Mouse (Mus musculus) thymus, adult 18-20 months (tissue): Measurements from ENCODE around the gene Nit2.
"Not testable (repeated sequence)": the region's sequence is repeated elsewhere in the genome, so short reads cannot be mapped to it uniquely, and the experiment has no call there.

Source experiments
- DNase-seq, 2 experiments: peaks; one replicate each; pipeline ENCODE4 v3.0.0; 2022; ENCODE audit warnings: mixed read lengths in 2 of 2

Gene Nit2

DNA sequence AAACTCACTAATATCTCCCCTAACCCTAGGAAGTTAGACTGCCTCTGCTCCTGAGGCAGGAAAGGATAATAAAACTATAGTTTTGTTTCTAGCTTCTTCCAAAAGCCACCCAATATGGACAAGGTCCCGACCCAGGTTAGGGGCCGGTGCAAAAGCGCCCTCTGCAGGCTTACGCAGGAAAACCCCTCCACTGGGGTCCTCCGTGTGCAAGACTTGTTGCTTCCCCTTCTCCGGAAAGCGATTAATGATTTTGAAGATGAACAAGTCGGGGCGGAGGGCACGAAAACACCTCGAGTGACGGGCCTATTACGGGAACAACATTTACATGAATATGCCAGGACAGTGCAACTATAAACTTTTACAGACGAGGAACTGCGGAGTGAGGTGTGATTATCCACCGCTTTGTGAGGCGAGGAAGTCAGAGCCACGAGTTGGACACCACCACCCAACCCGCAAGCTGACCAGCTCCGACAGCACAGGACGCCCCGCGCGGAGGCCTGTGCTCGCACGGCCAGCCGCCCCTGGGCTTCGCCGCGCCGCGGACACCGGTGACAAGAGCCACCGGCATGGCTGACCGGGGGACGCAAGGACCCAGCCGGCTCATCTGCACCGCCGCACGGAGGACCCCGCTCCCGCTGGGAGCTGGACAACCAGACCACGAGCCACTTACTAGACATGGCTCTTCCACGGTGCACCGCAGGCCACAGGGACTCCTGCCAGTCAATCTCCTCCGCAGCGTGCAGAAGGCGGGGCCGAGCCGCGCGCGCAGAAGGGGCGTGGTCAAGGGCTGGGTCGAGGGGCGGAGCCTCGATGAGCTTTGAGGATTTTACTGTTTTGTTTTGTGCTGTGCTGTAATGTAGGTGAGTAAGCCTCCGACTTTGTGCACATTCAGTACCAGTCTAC lies at the start of gene Nit2:
Gene Nit2 (minus strand): TSS at position 731 of the 903 bp plus-strand sequence.
- DNase-seq, result peak; percentile 90 to 91

- no peak for DNase-seq
These were observed 48.8 kb upstream of the Nit2 start for GRCm38 (mm10) chr16:57215957-57216356.

- DNase-seq, result no peak
These were observed 43.9 kb upstream of the Nit2 start for GRCm38 (mm10) chr16:57211037-57211436.

- DNase-seq, result no peak
These were observed 41.2 kb upstream of the Nit2 start for GRCm38 (mm10) chr16:57208342-57208741.

DNA sequence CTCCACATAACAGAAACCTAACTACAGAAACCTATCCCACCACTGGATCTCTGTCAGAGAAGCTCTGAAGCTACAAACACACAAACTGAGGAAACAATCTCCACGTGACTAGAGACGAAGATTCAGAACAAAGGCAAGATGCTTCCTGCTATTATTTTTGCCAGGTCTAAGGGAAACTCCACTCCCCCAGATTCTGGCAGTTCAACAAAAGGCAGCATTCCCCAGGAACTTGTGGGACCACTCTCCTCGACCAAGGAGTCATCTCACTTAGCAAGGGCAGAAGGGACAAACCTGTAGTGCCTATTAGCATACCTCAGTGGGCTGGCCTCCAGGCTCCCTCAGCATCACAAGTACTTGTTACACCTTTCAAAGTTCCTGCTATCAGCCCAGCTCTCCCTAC lies 30.1 kb upstream of the Nit2 start:
- no peak for DNase-seq

GRCm38 (mm10) chr16:57196590-57196989 lies 29.4 kb upstream of the Nit2 start:
- DNase-seq, result no peak

- no peak for DNase-seq
These were observed 24.1 kb upstream of the Nit2 start for GRCm38 (mm10) chr16:57191214-57191613.

- no peak for DNase-seq
These were observed 23.2 kb upstream of the Nit2 start for GRCm38 (mm10) chr16:57190390-57190789.

DNA sequence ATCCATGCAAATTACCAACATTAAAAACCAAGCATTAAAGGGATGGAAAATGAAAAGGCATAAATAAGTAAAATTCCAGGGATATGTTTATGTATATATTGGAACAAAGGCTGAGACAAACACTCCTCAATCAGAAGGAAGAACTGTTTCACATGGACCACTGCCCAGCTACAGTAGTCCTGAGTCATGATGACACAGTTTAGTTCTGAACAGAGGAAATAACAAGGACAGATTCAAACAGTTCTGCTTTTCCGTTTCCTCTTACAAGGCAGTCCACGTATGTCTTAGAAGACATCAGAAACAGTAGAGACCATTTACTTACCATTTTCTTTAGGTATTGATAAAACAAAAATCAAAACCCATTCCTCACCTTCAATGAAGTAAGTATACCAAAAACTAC lies 22.4 kb upstream of the Nit2 start:
- DNase-seq, result no peak

GRCm38 (mm10) chr16:57186618-57187017 lies 19.5 kb upstream of the Nit2 start:
- DNase-seq, result no peak

- no peak for DNase-seq
These were observed 14.9 kb upstream of the Nit2 start for GRCm38 (mm10) chr16:57182037-57182436.

- DNase-seq, result no peak
These were observed 14.0 kb upstream of the Nit2 start for GRCm38 (mm10) chr16:57181180-57181579.

GRCm38 (mm10) chr16:57177664-57178063 lies 10.5 kb upstream of the Nit2 start:
- no peak for DNase-seq

DNA sequence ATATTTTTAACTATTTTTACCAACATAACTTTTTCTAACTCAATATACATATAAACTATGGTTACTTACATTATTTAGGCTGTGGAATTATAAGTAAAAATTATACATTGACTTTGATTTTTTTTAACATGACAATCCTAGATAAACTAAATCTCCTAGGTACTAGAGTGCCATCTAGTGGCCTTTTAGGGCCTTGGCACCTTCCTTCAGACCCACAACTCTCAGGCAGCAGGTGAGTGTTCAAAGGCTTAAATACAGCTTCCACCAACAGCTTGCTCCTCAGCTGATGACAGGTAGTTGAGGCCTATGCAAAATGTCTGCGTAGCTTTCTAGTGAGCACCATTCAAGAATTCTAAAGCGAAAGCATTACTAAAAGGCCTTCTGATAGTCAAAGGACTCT lies 10.1 kb upstream of the Nit2 start:
- peak in 1 of 2 experiments; percentile 20 for DNase-seq

- no peak for DNase-seq
These were observed 9.1 kb upstream of the Nit2 start for GRCm38 (mm10) chr16:57176276-57176675.

- DNase-seq, result no peak
These were observed 8.6 kb upstream of the Nit2 start for GRCm38 (mm10) chr16:57175751-57176150.

- DNase-seq, result not testable (repeated sequence)
These were observed 7.3 kb upstream of the Nit2 start for GRCm38 (mm10) chr16:57174480-57174879.

DNA sequence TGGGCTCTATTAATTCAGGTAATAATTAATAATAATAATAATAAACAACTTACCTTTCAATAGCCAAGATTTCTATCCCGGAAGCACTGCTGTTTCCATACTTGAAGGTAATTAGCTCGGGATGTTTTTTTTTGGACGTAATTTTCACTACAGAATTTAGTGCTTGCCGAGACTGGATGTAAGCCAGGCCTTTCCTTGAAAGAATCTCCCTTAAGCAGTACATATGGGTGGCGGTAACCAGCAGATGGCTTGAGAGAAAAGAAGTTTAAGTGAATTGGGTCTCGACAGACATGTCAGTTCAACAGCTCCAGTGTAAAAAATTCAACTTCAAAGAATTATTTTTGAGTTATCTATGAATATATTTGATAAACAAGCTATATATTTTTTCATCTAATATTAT lies 4.4 kb upstream of the Nit2 start:
- no peak for DNase-seq

GRCm38 (mm10) chr16:57171161-57171560 lies 4.0 kb upstream of the Nit2 start:
- DNase-seq, result no peak

DNA sequence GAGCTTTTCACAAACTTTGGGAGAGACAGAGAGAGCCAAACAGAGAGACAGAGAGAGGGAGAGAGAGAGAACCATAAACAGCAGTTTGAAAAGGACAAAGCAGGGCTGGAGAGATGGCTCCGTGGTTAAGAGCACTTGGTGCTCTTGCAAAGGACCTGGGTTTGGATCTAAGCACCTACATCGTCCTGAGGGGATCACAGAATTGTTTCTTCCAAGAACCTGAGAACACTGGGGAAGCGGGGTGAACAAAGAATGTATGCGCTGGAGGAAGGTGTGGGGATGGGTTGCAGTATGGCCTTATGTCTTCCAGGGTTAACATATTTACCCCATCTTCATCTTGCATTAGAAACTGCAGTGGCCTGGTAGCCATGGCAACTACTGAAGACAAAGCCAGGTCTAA lies 1.1 kb upstream of the Nit2 start:
- DNase-seq, result no peak

- no peak for DNase-seq
These were observed 372 bp upstream of the Nit2 start for GRCm38 (mm10) chr16:57167514-57167912.

DNA sequence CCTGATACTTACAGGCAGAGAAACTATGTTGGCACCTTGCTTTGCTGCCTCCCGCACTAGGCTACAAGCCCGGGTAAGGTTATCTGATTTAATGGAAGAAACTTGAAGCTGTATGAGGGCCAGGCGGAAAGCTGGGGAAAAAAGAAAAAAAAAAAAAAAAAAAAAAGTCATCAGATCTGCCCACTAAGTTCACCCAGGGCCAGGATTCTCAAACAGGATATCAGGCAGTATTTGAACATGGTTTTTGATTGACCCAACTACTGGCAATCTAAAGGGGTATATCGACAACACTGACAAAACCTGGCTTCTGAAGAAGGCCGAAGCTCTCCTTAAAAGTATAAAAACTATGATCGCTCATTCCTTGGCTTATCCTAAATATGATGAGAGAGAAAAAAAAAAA lies 1.1 kb downstream of the Nit2 start:
- no peak for DNase-seq

DNA sequence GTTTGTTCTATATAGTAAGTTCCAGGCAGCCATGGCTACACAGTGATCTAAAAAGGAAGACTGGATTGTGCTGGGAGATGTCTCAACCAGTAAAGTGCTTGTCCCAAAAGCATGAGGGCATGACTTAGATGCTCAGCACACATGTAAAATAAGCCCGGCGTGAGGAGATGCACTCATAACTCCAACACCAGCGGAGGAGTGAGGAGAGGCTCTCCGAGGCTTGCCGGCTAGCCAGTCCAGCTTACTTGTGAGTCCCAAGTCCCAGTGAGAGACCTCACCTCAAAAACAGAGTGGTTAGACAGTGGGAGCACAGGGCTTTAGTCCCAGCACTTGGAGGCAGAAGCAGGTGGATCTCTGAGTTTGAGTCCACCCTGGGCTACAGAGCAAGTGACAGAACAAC lies 2.0 kb downstream of the Nit2 start:
- no peak for DNase-seq

- no peak for DNase-seq
These were observed 3.4 kb downstream of the Nit2 start for GRCm38 (mm10) chr16:57163694-57164093.

DNA sequence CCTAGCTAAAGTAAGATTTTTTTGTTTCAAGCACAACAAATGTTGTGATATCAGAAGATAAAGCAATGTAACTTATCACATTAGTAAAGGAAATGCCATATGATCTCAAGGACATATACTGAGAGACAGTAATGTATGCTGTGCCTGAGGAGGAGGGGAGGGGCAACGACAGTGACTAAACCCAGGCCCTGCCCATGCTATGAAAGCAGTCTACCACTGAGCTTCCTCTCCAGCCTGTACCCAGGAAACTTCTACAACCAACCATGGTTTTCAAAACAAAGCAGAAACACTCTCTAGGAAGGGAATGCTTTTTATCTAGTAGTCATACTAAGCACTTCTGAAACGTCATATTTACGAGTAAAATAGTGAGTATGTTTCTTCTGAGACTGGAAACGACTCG lies 4.3 kb downstream of the Nit2 start:
- no peak for DNase-seq
